Mouse (Mus musculus) MEL (cell line): ENCODE results near the gene Ak5.

ENCODE experiments used
- CTCF ChIP-seq, 3 experiments: IDR thresholded peaks in 2 of 3; conservative IDR thresholded peaks in 1 of 3; 2 replicates each; pipeline ENCODE4 v1.5.1; 2011 to 2012; ENCODE audit warnings: low read length in 3 of 3, low read depth in 2 of 3, mild to moderate bottlenecking in 2 of 3, improper control_type of control experiment in 1 of 3, inconsistent platforms in 1 of 3, mixed read lengths in 1 of 3, moderate library complexity in 1 of 3; ENCODE audit not compliant: control insufficient read depth in 1 of 3, insufficient read depth in 1 of 3, poor library complexity in 1 of 3, severe bottlenecking in 1 of 3
- EP300 ChIP-seq, 2 experiments: IDR thresholded peaks; 2 replicates each; pipeline ENCODE4 v1.6.1; 2011; ENCODE audit warnings: improper control_type of control experiment in 2 of 2, low read length in 2 of 2, low read depth in 1 of 2, mild to moderate bottlenecking in 1 of 2
- GATA1 ChIP-seq: IDR thresholded peaks from 2 replicates; pipeline ENCODE4 v1.6.1; 2011; ENCODE audit warnings: low read depth, low read length, improper control_type of control experiment
- MAFK ChIP-seq: IDR thresholded peaks from 2 replicates; pipeline ENCODE4 v1.6.1; 2011; ENCODE audit warnings: low read depth, mild to moderate bottlenecking, low read length, improper control_type of control experiment, borderline replicate concordance
- MXI1 ChIP-seq: IDR thresholded peaks from 2 replicates; pipeline ENCODE4 v1.6.1; 2011; ENCODE audit warnings: mild to moderate bottlenecking, low read depth, low read length, improper control_type of control experiment
- POLR2A ChIP-seq, 2 experiments: IDR thresholded peaks; 2 replicates each; pipeline ENCODE4 v1.6.1; 2011 to 2012; ENCODE audit warnings: low read length in 2 of 2, mild to moderate bottlenecking in 2 of 2, control low read depth in 1 of 2, improper control_type of control experiment in 1 of 2, low read depth in 1 of 2, moderate library complexity in 1 of 2; ENCODE audit not compliant: control insufficient read depth in 1 of 2, insufficient read depth in 1 of 2, poor library complexity in 1 of 2
- TAL1 ChIP-seq: IDR thresholded peaks from 2 replicates; pipeline ENCODE4 v1.6.1; 2012; ENCODE audit warnings: mild to moderate bottlenecking, inconsistent platforms, low read length, moderate library complexity, mixed read lengths
- ZKSCAN1 ChIP-seq: IDR thresholded peaks from 2 replicates; pipeline ENCODE4 v1.6.1; 2012; ENCODE audit warnings: low read depth, mild to moderate bottlenecking, inconsistent platforms, low read length, improper control_type of control experiment, moderate library complexity

GRCm38 (mm10) chr3:152512517-152512916, 155.6 kb downstream of the Ak5 start:
- TF ChIP-seq MAFK (no peak), EP300 (IDR thresholded peaks at IDR 0.05; ENCODE audit: low read depth in 1 of 2, low read length in 2 of 2) (no peak), CTCF (IDR thresholded peaks at IDR 0.05 in 2 of 3, conservative IDR thresholded peaks at IDR 0.05 in 1 of 3; ENCODE audit: control insufficient read depth in 1 of 3, insufficient read depth in 1 of 3, low read depth in 2 of 3, low read length in 3 of 3, poor library complexity in 1 of 3, severe bottlenecking in 1 of 3) (no peak), POLR2A (IDR thresholded peaks at IDR 0.05; ENCODE audit: control insufficient read depth in 1 of 2, insufficient read depth in 1 of 2, low read depth in 1 of 2, low read length in 2 of 2, poor library complexity in 1 of 2) (no peak), MXI1 (no peak), GATA1 (no peak), TAL1 (no peak), ZKSCAN1 (no peak)
